Comparison of ENCODE assay signal across 26 mouse cellular contexts in the genomic region with DNA sequence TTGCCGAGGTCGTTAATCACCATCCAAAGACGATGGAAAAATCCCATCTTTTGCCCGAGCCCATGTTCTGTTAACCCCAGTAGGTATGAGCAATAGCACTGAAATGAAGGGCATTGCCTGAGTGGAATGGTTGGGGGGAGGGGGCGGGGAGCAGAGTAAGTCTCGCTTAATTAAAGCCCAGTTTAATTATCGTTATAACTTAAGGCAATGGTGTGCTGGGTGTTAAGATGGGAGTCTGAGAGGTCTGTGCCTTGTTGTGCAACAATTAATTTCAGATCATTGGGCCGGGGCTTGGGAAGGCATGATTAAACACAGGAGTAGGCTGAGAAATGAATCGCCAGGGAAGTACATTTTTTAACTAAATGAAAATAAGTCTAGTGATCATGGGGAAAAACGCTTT.
"Had no signal": no experiment of that assay in that cellular context is flagged by ENCODE, and none has a peak within 500 bp of the region (broad histone marks: within the 10 kb centered on the region; RNA-seq: fewer than 3 reads in every experiment).

No protein-coding gene starts in this region.

- H3K4me3 ChIP-seq: gastrocnemius, adult 2 months; heart, embryonic 10.5 days; heart, embryonic 12.5 days; hindbrain, embryonic 10.5 days; hindbrain, embryonic 12.5 days; intestine, embryonic 15.5 days; kidney, embryonic 15.5 days; layer of hippocampus, adult 2 months; left cerebral cortex, adult 2 months; limb, embryonic 13.5 days; limb, embryonic 15.5 days; liver, embryonic 12.5 days had no signal

- ATAC-seq: hindbrain, embryonic 16.5 days; inflammation-experienced regulatory T-cells, adult 6 months; intestine, embryonic 15.5 days; intestine, postnatal 0 days; liver, embryonic 12.5 days had no signal

- H3K9ac ChIP-seq: heart, embryonic 12.5 days; hindbrain, embryonic 12.5 days; hindbrain, embryonic 14.5 days; intestine, embryonic 15.5 days; kidney, embryonic 15.5 days; limb, embryonic 13.5 days; limb, embryonic 15.5 days; liver, embryonic 12.5 days had no signal

- DNase-seq: gastrocnemius, adult 2 months; gastrocnemius, postnatal 10 days; gastrocnemius, postnatal 25 days; heart, adult 18-20 months; heart, postnatal 10 days; heart, postnatal 4 days; kidney, adult 18-20 months; kidney, adult 9 months; kidney, postnatal 25 days; kidney, postnatal 4 days had no signal

- H3K36me3 ChIP-seq: heart, embryonic 10.5 days; heart, embryonic 12.5 days; hindbrain, embryonic 10.5 days; hindbrain, embryonic 12.5 days; intestine, embryonic 15.5 days; kidney, embryonic 15.5 days; limb, embryonic 13.5 days; limb, embryonic 15.5 days; liver, embryonic 12.5 days had no signal

- H3K27ac ChIP-seq: gastrocnemius, adult 2 months; heart, embryonic 10.5 days; hindbrain, embryonic 10.5 days; hindbrain, embryonic 12.5 days; hindbrain, embryonic 14.5 days; intestine, embryonic 15.5 days; kidney, embryonic 15.5 days; kidney, postnatal 0 days; layer of hippocampus, adult 2 months; left cerebral cortex, adult 2 months; limb, embryonic 13.5 days; limb, embryonic 15.5 days; liver, embryonic 12.5 days had no signal

- H3K4me2 ChIP-seq: heart, embryonic 12.5 days; hindbrain, embryonic 12.5 days; hindbrain, embryonic 14.5 days; intestine, embryonic 15.5 days; kidney, embryonic 15.5 days; limb, embryonic 13.5 days; limb, embryonic 15.5 days; liver, embryonic 12.5 days had no signal

- H3K9me3 ChIP-seq: heart, embryonic 10.5 days; heart, embryonic 12.5 days; hindbrain, embryonic 10.5 days; hindbrain, embryonic 12.5 days; intestine, embryonic 15.5 days; kidney, embryonic 15.5 days; limb, embryonic 13.5 days; limb, embryonic 15.5 days; liver, embryonic 12.5 days had no signal

- H3K4me1 ChIP-seq: heart, embryonic 10.5 days; hindbrain, embryonic 10.5 days; hindbrain, embryonic 12.5 days; intestine, embryonic 15.5 days; limb, embryonic 13.5 days; limb, embryonic 15.5 days had no signal

- H3K27me3 ChIP-seq: heart, embryonic 12.5 days; hindbrain, embryonic 12.5 days; intestine, embryonic 15.5 days; kidney, embryonic 15.5 days; limb, embryonic 13.5 days; limb, embryonic 15.5 days; liver, embryonic 12.5 days had no signal
